Mouse (Mus musculus) forebrain, embryonic 16.5 days (tissue): ENCODE measurements around the gene Chmp2b. TPM values are rescaled to one million over a fixed set of nuclear protein-coding genes. Genes with fewer than 3 reads are reported as not detected.

Experiments
- ATAC-seq: fragments of 200-750 bp; cut with Nextera tagmentation; 2 replicates; pipeline ENCODE4 v1.8.0; 2017; ENCODE audit warnings: mild to moderate bottlenecking, moderate library complexity
- H3K27ac ChIP-seq: fragments of 300-500 bp; sonication (generic); 2 replicates; pipeline ENCODE4 v1.5.1; 2014; ENCODE audit warnings: low read length, control low read depth
- H3K27me3 ChIP-seq: fragments of 300-500 bp; sonication (generic); replicated peaks from 2 replicates; pipeline ENCODE4 v1.6.1; 2014; ENCODE audit warnings: low read length; ENCODE audit not compliant: control insufficient read depth, insufficient read depth
- H3K36me3 ChIP-seq: fragments of 300-500 bp; sonication (generic); 2 replicates; pipeline ENCODE4 v1.6.1; 2014; ENCODE audit not compliant: control insufficient read depth, insufficient read depth
- H3K4me1 ChIP-seq: fragments of 300-500 bp; sonication (generic); replicated peaks from 2 replicates; pipeline ENCODE4 v1.6.1; 2014; ENCODE audit warnings: low read length; ENCODE audit not compliant: control insufficient read depth, insufficient read depth
- H3K4me2 ChIP-seq: fragments of 300-500 bp; sonication (generic); 2 replicates; pipeline ENCODE4 v1.6.1; 2014; ENCODE audit warnings: mild to moderate bottlenecking, low read length, control low read depth
- H3K4me3 ChIP-seq: fragments of 300-500 bp; sonication (generic); replicated peaks from 2 replicates; pipeline ENCODE4 v1.5.1; 2014; ENCODE audit warnings: mild to moderate bottlenecking, low read length, control low read depth
- H3K9ac ChIP-seq: fragments of 300-500 bp; sonication (generic); replicated peaks from 2 replicates; pipeline ENCODE4 v1.6.1; 2014; ENCODE audit warnings: low read depth, low read length, control low read depth
- H3K9me3 ChIP-seq: fragments of 300-500 bp; sonication (generic); 2 replicates; pipeline ENCODE4 v1.6.1; 2016; ENCODE audit warnings: low read length; ENCODE audit not compliant: control insufficient read depth
- WGBS: fragments of 180-500 bp; shearing (Covaris S2); extraction: QIAGEN DNeasy Blood & Tissue Kit; methylation state at CpG from one replicate; pipeline ENCODE4 v1.1.7; 2014; 5-methylcytosine and 5-hydroxymethylcytosine counted together
- polyA plus RNA-seq: library from polyadenylated mRNA; unstranded; fragments of >200 nt; fragmentation: Nextera tagmentation; extraction: Ambion mirVana; gene quantifications from 2 replicates; pipeline ENCODE4 v1.2.1, GENCODE M21; 2015

Chmp2b gene
- 69.2 and 76.0 TPM in 2 replicates for polyA plus RNA-seq

GRCm38 (mm10) chr16:65561963-65562863 lies at the start of gene Chmp2b:
Chmp2b (minus strand) TSS chr16:65562726.
- Histone ChIP-seq H3K4me2 (peak within 1 kb of the TSS; percentile 79), H3K36me3 (no peaks in the 10 kb centered on the region), H3K9ac (peak within 1 kb of the TSS; percentile 93), H3K9me3 (no peaks in the 10 kb centered on the region), H3K4me3 (peak within 1 kb of the TSS; percentile 100), H3K27me3 (no peaks in the 10 kb centered on the region), H3K4me1 (peaks cover 11% of the 10 kb centered on the region), H3K27ac (no peak within 1 kb of the TSS; the same call in 1 of the 2 replicates)
- ATAC-seq = peak; percentile 97
- under 1% methylated on average over 67 of the region's 69 CpGs for WGBS

DNA sequence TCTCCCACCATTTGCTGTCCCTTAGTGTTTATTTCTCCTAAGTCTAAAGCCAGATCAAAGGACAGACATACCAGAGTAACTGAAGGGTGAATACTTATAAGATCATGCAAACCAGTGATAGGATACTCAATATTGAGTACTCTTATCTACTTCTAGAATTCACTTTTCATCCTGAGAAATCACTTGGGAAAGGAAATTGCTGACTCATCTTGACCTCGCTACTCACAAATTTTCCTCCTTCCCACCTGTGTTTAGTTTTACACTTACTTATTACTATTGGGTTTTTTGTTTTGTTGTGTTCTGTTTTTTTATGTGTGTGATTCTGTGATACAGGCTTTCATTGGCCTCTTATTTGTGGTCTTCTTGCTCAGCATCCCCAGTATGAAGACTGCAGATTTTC lies 49.2 kb upstream of the Chmp2b start:
- H3K9me3 ChIP-seq = no peaks in the 10 kb centered on the region
- WGBS = 90% methylated on average over 1 of the region's 1 CpGs
- no peak overlapping the region for H3K4me3 ChIP-seq
- no peak overlapping the region for H3K9ac ChIP-seq
- H3K4me2 ChIP-seq = no peak overlapping the region
- no peaks in the 10 kb centered on the region for H3K36me3 ChIP-seq
- H3K27me3 ChIP-seq = no peaks in the 10 kb centered on the region
- no peak overlapping the region for H3K27ac ChIP-seq
- H3K4me1 ChIP-seq = no peaks in the 10 kb centered on the region
- no peak for ATAC-seq

- Histone ChIP-seq H3K4me3 (no peak overlapping the region), H3K9me3 (no peaks in the 10 kb centered on the region), H3K27me3 (no peaks in the 10 kb centered on the region), H3K27ac (no peak overlapping the region), H3K36me3 (no peaks in the 10 kb centered on the region), H3K4me1 (no peaks in the 10 kb centered on the region), H3K4me2 (no peak overlapping the region), H3K9ac (no peak overlapping the region)
- 90% methylated on average over 4 of the region's 4 CpGs for WGBS
- ATAC-seq = no peak
Measured at GRCm38 (mm10) chr16:65600798-65601197, 38.3 kb upstream of the Chmp2b start.

GRCm38 (mm10) chr16:65586111-65586865 lies 23.8 kb upstream of the Chmp2b start:
- H3K27me3 ChIP-seq = no peaks in the 10 kb centered on the region
- H3K4me1 ChIP-seq = no peaks in the 10 kb centered on the region
- H3K4me3 ChIP-seq = no peak overlapping the region
- H3K9ac ChIP-seq = no peak overlapping the region
- WGBS = 68% methylated on average over 7 of the region's 7 CpGs
- no peak for ATAC-seq
- H3K9me3 ChIP-seq = no peaks in the 10 kb centered on the region
- H3K27ac ChIP-seq = no peak overlapping the region
- no peak overlapping the region for H3K4me2 ChIP-seq
- H3K36me3 ChIP-seq = no peaks in the 10 kb centered on the region

- Histone ChIP-seq H3K9ac (no peak overlapping the region), H3K36me3 (no peaks in the 10 kb centered on the region), H3K4me2 (no peak overlapping the region), H3K27me3 (no peaks in the 10 kb centered on the region), H3K4me3 (no peak overlapping the region), H3K9me3 (no peaks in the 10 kb centered on the region), H3K4me1 (no peaks in the 10 kb centered on the region), H3K27ac (no peak overlapping the region)
- no peak for ATAC-seq
- 95% methylated on average over 2 of the region's 2 CpGs for WGBS
Measured at GRCm38 (mm10) chr16:65585699-65586098, 23.2 kb upstream of the Chmp2b start.

GRCm38 (mm10) chr16:65577298-65578029 lies 14.9 kb upstream of the Chmp2b start:
- H3K4me3 ChIP-seq = no peak overlapping the region
- no peaks in the 10 kb centered on the region for H3K36me3 ChIP-seq
- H3K4me1 ChIP-seq = no peaks in the 10 kb centered on the region
- no peak for ATAC-seq
- no peaks in the 10 kb centered on the region for H3K27me3 ChIP-seq
- no peak overlapping the region for H3K4me2 ChIP-seq
- WGBS = 54% methylated on average over 6 of the region's 6 CpGs
- H3K27ac ChIP-seq = no peak overlapping the region
- no peaks in the 10 kb centered on the region for H3K9me3 ChIP-seq
- H3K9ac ChIP-seq = no peak overlapping the region

GRCm38 (mm10) chr16:65568853-65569252 lies 6.3 kb upstream of the Chmp2b start:
- ATAC-seq = no peak
- H3K9ac ChIP-seq = no peak overlapping the region
- H3K9me3 ChIP-seq = no peaks in the 10 kb centered on the region
- no peaks in the 10 kb centered on the region for H3K27me3 ChIP-seq
- WGBS = 83% methylated on average over 4 of the region's 4 CpGs
- H3K4me3 ChIP-seq = no peak overlapping the region
- no peaks in the 10 kb centered on the region for H3K36me3 ChIP-seq
- H3K4me1 ChIP-seq = no peaks in the 10 kb centered on the region
- no peak overlapping the region for H3K27ac ChIP-seq
- H3K4me2 ChIP-seq = no peak overlapping the region

GRCm38 (mm10) chr16:65564951-65565350 lies 2.4 kb upstream of the Chmp2b start:
- H3K9ac ChIP-seq = no peak overlapping the region
- H3K4me2 ChIP-seq = no peak overlapping the region
- WGBS = 98% methylated on average over 1 of the region's 1 CpGs
- H3K9me3 ChIP-seq = no peaks in the 10 kb centered on the region
- H3K4me3 ChIP-seq = no peak overlapping the region
- ATAC-seq = no peak
- no peak overlapping the region for H3K27ac ChIP-seq
- peaks cover 11% of the 10 kb centered on the region for H3K4me1 ChIP-seq
- no peaks in the 10 kb centered on the region for H3K27me3 ChIP-seq
- H3K36me3 ChIP-seq = no peaks in the 10 kb centered on the region

GRCm38 (mm10) chr16:65564306-65564705 lies 1.8 kb upstream of the Chmp2b start:
- Histone ChIP-seq H3K9me3 (no peaks in the 10 kb centered on the region), H3K36me3 (no peaks in the 10 kb centered on the region), H3K9ac (no peak overlapping the region), H3K4me1 (peaks cover 11% of the 10 kb centered on the region), H3K27ac (no peak overlapping the region), H3K27me3 (no peaks in the 10 kb centered on the region), H3K4me3 (no peak overlapping the region), H3K4me2 (no peak overlapping the region)
- WGBS = 60% methylated on average over 8 of the region's 8 CpGs
- ATAC-seq = no peak
